Mouse (Mus musculus) left cerebral cortex, adult 11 months (tissue): ENCODE measurements at regions not wholly inside any gene's neighbourhood (a gene's known extent, or its start where the extent isn't known, plus 50 kb on each side); places are given as distances from the start of the nearest gene placed in this dataset.
A peak's percentile ranks its signal among the peaks of the same experiment; 100 is the strongest.

ENCODE experiments used
- DNase-seq: peaks from one replicate; pipeline ENCODE4 v3.0.0; 2022; ENCODE audit warnings: low spot score

DNA sequence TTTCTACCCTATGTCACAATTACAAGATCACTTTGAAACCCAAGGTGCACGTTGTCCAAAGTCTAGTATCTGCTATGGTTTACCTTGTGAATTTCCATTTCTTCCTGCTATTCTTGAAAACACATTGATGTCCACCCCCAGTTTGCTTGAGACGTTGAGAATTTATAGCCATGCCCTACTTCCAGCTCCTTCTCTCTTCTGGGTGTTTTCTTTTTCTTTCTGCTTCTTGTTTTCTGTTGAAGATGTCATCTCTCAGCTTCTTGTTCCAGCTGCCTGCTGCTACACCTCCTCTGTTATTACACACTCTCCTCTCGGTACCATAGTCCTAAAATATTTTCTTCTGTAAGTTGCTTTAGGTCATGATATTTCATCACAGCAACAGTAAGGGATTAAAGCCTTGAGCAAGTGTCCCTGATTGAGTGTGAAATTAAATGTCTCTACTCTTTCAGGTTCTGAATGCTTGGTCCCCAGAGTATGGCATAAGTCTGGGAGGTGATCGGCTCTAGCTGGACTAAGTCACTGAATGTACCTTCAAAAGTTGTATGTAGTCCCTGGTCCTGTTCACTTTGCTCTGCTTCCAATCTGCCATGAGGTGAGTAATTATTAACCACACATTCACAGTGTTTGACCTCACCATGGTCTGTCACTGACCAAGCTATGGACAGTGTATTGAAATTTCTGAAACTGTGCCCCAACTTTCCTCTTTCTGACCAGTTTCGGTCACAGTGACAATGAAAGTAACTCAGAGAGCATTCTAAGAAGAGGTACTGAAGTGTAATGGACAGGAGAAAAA, 718.1 kb downstream of the Epm2a start:
- DNase-seq = no peak

DNA sequence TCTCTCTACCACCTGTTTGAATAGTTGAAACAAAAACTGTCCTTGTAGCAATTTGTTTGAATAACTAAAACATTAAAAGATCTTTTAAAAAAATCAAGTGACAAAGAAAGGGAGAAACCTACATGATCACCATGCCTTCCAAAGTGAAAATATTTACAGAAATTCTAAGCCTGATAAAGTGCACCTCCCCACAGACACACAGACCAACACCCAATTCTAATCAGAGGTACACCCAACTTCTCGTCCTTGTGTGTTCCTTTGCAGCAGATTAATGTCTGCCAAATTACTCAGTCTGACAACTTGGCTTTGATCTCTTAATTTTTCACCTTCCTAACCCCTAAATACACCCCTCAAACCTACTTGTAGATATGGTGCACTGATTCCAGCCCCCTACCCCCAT, 719.1 kb downstream of the Epm2a start:
- DNase-seq = no peak

- no peak for DNase-seq
Measured at GRCm38 (mm10) chr10:12083961-12084360, 740.8 kb downstream of the Epm2a start.

DNA sequence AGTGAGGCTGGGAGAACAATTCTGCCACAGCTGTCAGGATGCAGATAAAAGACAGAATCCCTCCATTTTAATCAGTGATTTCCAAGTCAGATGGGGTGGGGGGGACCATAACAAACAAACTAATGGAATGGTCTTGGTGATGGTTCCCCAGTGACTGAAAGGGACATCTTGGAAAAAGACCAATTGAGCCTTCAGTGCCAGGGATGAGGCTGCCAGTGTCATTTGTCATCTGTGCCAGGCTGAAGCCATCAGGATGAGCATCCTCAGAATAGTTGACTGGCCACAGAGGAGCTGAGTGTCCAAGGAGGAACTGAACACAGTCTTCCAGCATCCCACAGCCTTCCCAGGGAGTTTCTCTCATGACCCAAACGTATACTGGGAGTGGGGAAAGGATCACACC, 749.3 kb downstream of the Epm2a start:
- no peak for DNase-seq

- DNase-seq = no peak
Measured at GRCm38 (mm10) chr10:12096678-12097077, 753.5 kb downstream of the Epm2a start.

DNA sequence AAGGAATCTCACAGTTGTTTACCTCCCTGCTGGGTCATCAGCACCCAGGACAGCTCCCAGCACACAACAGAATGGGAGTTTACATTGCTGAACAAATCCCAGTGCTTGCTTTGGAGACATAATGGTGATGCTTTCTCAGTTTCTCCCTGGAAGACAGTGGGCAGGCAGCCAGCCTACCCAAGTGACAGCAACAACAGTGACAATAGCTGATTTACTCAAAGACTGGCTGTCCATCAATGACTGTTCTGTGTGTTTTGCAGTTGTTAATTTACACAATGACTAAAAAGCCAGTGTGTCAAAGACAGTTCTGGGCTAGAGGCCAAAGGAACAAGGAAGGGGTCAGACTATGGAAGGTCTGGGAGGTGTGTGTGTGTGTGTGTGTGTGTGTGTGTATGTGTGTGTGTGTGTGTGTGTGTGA, 762.2 kb downstream of the Utrn start:
- DNase-seq = peak; percentile 5

DNA sequence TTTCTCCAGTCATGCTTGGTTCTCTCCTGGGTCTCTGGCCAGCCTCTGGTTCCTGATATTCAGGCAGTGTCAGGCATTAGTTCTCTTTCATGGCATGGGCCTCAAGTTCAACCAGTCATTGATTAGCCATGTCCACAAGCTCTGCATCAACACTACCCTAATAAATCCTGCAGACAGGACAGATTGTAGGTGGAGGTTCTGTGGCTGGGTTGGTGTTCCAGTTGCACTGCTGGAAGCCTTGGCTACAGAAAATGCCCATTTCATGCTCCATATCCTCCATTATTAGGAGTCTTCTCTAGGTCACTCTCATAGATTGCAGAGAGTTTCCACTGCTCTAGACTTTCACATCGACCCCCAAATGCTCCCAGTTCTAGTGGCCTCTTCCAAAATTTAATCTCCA, 757.4 kb downstream of the Utrn start:
- DNase-seq = no peak

DNA sequence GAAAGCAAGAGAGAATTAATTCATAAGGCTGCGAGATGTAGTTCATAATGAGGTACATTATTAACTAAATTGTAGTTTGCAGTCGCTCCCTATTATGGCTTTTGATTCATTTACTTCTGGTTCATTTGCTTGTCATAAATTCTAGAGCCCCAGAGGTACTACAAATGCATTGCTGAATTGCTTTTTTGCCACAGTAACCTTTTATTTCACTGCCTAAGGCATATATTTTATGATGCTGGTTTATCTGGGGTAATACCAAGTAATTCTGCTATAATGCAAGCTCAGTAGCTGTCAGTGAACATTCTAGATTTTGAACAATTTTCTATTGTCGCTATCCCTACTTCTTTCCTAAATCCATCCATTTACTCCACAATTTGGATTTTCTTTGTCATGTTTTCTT, 753.4 kb downstream of the Utrn start:
- no peak for DNase-seq

GRCm38 (mm10) chr10:12116662-12117303, 752.4 kb downstream of the Utrn start:
- DNase-seq = no peak

DNA sequence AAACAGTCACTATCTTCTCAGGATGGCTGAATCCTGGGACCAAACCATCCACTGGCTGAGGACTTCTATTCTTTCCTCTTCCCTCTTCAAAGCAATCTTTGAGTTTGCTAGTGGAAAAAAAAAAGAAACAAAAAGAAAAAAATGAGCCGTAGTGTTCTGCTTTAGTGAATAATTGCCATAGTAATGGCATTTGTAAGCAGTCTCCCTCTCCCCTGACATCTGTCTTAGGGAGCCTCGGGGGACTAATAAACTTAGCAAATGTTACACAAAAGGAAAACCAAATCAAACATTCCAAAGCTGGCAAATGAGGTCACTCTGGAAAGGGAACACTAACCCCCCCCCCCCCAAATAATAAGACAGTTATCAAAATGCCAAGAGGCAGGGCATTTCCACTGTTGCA, 744.9 kb downstream of the Utrn start:
- DNase-seq = no peak

GRCm38 (mm10) chr10:12129486-12129885, 739.7 kb downstream of the Utrn start:
- no peak for DNase-seq

DNA sequence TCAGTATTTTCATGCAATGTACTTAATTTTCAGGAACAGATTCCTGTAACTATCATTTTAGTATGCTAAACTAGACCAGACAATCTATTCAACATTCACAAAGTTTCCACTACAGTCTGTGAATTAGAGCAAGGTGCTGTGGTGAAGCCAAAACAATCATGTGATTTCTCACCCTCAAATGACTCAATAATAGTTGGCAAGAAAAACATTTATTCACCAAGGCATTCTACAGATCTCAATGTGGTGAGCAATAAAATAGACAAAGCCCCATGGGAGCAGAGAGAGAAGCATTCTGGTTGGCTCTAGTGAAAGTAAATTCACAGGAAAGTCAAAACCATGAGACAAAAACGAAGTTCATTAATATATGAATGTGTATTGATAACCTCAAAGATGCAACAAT, 724.5 kb downstream of the Utrn start:
- DNase-seq = no peak

DNA sequence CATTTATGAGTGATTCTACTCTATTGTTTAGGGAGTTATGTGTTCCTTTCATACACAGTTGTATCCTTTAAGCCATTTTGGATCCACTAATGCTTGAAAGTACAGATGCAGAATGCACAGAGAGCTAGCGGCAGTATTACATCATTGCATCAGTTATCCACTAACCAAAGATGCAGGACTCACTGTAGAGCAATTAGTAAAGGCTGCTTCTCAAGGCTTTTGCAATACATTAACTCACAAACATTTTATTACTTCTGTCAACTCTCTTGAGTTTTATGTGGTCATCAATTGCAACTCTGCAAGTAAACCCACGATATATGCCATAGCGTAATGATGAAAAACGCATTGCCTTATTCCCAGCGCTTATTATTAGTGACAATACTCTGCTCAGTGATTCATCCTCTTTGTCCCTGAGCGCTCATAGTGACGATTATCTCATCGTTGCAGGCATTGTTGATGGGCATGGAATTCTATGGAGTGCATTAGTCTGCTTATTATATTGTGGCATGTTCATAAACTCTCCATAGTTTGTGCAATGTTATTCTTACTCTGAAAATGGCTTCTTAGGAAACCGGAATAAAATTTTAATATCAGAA, 722.1 kb downstream of the Utrn start:
- DNase-seq = no peak

GRCm38 (mm10) chr10:12170243-12170642, 698.9 kb downstream of the Utrn start:
- no peak for DNase-seq

- no peak for DNase-seq
Measured at GRCm38 (mm10) chr10:12174200-12174818, 694.9 kb downstream of the Utrn start.

GRCm38 (mm10) chr10:12175141-12175540, 694.0 kb downstream of the Utrn start:
- no peak for DNase-seq

DNA sequence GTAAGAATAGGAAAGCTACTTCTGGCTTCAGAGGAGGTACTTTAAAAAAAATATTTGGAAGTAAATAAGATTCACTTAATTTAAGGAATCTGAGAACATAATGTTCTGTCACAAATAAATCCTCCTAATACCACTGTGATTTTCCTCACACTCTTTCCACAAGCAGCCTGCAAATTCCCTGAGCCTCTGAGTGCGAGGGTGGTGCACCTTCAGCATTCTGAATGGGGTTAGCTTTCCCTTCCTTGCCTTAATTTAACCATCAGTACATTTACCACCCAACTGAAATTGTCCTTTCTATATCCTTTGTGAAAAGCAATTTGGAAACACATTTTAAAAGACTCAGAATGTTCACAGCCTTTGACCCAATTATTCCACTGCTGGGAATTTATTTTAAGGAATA, 691.7 kb downstream of the Utrn start:
- no peak for DNase-seq

DNA sequence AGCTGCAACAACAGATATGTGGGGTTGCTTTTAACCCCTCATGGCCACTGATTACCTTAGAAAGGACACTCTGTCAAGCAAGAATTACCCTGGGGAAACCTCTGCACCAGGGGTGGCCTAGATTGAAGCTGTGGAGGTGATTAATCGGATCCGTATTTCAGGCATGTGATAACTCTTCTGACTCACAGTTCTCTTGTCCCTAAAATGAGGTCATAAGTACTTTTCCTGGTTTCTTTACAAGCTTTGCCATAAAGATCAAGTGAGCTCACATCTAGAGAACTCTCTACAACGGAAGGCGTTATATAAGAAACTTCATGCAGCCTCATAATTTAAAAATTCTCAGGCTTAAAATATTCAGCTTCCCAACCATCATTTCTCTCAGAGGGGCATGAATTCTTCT, 688.2 kb downstream of the Utrn start:
- DNase-seq = no peak

DNA sequence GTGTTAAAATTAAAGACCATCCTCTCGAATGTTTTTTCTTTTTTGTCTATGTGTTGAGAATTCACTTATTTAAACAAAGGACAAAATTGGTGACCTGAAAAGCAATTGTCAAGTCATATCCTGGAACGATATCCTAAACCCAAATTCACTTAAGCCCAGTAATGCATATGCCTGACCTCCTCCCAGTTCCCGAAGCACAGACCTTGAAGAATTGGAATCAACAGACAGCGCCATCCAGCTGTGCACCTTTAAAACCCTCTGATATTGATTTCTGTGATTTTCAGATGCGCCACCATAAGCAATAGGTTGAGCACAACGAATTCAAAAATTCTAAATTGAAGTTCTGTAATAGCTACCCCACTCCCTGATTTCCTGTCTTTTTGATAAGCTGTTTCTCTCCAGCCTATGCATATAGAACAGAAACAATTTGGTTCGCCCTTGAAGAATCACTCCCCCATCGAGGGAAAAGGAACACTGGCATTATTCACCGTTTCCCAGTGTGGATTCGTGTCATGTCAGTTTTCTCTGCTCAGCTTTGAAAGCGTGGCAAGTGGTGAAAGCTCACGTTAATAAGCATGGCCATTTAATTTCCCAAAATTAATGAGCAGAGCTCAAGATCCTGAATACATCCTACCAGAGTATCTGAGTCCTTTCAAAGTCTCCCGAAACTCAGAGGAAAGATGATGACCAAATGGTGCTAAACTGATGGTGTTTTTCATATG, 682.1 kb downstream of the Utrn start:
- DNase-seq = no peak

DNA sequence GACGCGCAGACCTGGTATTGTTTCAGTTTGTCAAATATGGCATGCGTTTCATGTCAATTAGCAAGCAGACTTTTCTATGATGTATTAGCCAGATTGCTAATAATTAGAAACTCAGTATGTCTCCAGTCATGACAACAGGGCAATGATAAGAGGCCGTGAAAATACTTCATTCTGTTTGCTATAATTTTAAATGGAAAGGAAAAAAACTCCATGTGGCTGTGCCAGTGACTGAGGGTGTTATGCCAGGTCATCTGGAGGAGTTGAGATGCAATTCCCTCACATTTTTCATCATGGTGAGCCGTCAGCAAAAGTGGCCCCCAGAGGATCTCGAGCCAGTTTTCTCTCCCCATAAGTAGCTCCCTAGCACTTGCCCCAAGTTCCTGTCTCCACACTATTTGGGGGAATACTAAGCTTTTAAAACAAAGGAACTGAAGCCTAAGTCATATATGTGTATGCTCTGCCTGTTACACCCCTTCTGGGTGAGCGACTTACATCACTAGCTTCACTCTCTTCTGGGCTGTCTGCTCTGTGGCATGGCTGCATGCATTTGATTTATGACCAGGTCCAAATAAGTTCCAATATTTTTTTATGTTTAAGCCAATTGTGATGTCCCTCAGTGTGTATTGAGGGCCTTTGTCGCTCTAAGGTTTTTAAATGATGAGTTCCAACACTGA, 681.4 kb downstream of the Utrn start:
- no peak for DNase-seq

- DNase-seq = no peak
Measured at GRCm38 (mm10) chr10:12190435-12190834, 678.7 kb downstream of the Utrn start.

- DNase-seq = no peak
Measured at GRCm38 (mm10) chr10:12207301-12207700, 661.9 kb downstream of the Utrn start.
